Mouse (Mus musculus): ENCODE results near the gene Gpr88. TPM values are rescaled to one million over a fixed set of nuclear protein-coding genes. Genes with fewer than 3 reads are reported as not detected.

Gene Gpr88
- polyA plus RNA-seq, 1 experiment from 2014 or later, result 1.6 TPM

DNA sequence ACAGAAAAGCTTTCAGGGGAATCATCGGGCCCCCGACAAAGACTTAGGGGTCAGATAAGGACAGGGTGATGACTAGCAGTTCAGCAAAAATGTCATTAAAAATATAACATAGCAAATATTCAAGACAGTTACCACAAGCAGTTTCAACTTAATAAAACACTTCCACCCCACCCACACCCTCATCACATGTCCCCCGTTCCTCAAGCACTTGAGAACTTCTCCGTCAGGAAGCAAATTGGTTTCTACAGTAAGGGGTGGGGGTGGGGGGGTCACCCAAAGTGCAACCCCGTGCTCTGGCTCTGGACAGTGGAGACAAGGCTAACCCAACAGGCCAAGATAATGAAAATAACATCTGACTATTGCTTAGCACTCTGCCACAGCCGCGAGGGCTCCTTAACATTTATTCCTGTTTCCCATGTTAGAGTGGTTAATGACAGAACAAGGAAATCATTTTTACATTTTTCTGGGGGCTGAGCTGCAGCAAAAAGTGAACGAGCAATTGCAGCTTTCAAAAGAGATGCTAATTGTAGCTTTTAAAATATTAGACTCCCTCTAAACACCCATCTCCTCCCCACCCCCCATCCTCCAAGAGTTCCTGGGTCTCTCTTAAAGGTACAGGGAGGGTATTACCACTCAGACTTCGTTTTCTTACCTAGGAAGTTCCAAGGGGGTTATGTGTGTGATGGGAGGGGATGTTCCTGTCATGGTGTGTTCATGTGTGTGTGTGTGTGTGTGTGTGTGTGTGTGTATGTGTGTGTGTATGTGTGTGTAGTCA lies 36.9 kb upstream of the Gpr88 start:
- ATAC-seq (no peak), DNase-seq (ENCODE audit: low spot score) (no peak)
- 74% methylated on average over 9 of the region's 9 CpGs for WGBS
- no peak overlapping the region for H3K9ac ChIP-seq (replicated peaks; ENCODE audit: low read depth)
- no peak overlapping the region for H3K4me2 ChIP-seq (replicated peaks; ENCODE audit: low read depth, low read length)
- H3K9me3 ChIP-seq (ENCODE audit: low read length), result no peaks in the 10 kb centered on the region
- H3K4me1 ChIP-seq (ENCODE audit: insufficient read depth, low read depth, low read length), result no peaks in the 10 kb centered on the region
- no peaks in the 10 kb centered on the region for H3K27me3 ChIP-seq (replicated peaks; ENCODE audit: insufficient read depth, low read length)
- no peak overlapping the region for H3K27ac ChIP-seq (ENCODE audit: low read length)
- no peak overlapping the region for H3K4me3 ChIP-seq (ENCODE audit: low read depth, low read length)
- no peaks in the 10 kb centered on the region for H3K36me3 ChIP-seq (ENCODE audit: insufficient read depth, low read length)
- TF ChIP-seq CTCF (IDR thresholded peaks at IDR 0.05) (no peak), EP300 (IDR thresholded peaks at IDR 0.05) (no peak)

DNA sequence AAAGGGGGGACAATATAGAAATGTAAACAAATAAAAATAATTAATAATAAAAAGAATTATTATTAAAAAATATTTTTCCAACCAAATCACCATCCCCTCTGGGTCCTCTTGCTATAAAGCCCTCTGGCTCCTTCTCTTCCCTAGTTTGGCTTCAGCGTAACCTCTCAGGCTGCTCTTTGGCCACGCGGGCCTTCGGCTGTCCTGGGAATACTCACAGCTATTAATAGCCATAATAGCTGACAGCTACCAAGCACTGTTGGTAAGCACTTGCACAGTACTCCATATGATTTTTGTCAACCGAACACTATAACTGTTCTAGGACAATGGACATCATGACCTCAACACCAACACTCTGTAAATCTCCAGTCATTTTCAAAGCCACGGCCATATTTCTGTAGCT lies 35.5 kb upstream of the Gpr88 start:
- Histone ChIP-seq H3K27ac (ENCODE audit: low read length) (no peak overlapping the region), H3K27me3 (replicated peaks; ENCODE audit: insufficient read depth, low read length) (no peaks in the 10 kb centered on the region), H3K9me3 (ENCODE audit: low read length) (no peaks in the 10 kb centered on the region), H3K4me2 (replicated peaks; ENCODE audit: low read depth, low read length) (no peak overlapping the region), H3K36me3 (ENCODE audit: insufficient read depth, low read length) (no peaks in the 10 kb centered on the region), H3K9ac (replicated peaks; ENCODE audit: low read depth) (no peak overlapping the region), H3K4me1 (ENCODE audit: insufficient read depth, low read depth, low read length) (no peaks in the 10 kb centered on the region), H3K4me3 (ENCODE audit: low read depth, low read length) (no peak overlapping the region)
- no peak for TF ChIP-seq EP300 (IDR thresholded peaks at IDR 0.05)
- TF ChIP-seq CTCF (IDR thresholded peaks at IDR 0.05), result no peak
- 71% methylated on average over 6 of the region's 6 CpGs for WGBS
- no peak; the same call in 1 of the 2 replicates for ATAC-seq
- DNase-seq (ENCODE audit: low spot score), result peak; percentile 39

DNA sequence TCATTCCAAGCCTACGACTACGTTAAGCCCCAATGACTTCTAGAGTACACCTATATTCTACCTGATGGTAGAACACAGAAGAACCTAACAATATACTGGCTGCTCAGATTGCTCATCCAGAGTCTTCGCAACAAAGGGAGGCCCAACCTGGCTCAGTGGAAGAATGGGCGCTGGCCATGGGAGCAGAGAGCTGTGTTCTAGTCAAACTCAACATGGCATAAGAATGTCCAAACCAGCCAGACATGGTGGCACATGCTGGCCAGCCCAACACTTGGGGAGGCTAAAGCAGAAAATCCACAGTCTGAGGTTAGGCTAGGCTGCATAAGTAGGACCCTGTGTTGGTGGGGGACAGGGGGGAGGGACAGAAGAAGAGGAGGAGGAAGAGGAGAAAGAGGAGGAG lies 31.4 kb upstream of the Gpr88 start:
- 92% methylated on average over 4 of the region's 4 CpGs for WGBS
- Histone ChIP-seq H3K4me2 (replicated peaks; ENCODE audit: low read depth, low read length) (no peak overlapping the region), H3K27me3 (replicated peaks; ENCODE audit: insufficient read depth, low read length) (no peaks in the 10 kb centered on the region), H3K27ac (ENCODE audit: low read length) (no peak overlapping the region), H3K36me3 (ENCODE audit: insufficient read depth, low read length) (no peaks in the 10 kb centered on the region), H3K4me3 (ENCODE audit: low read depth, low read length) (no peak overlapping the region), H3K4me1 (ENCODE audit: insufficient read depth, low read depth, low read length) (no peaks in the 10 kb centered on the region), H3K9me3 (ENCODE audit: low read length) (no peaks in the 10 kb centered on the region), H3K9ac (replicated peaks; ENCODE audit: low read depth) (no peak overlapping the region)
- TF ChIP-seq EP300 (IDR thresholded peaks at IDR 0.05), result no peak
- DNase-seq (ENCODE audit: low spot score) (no peak), ATAC-seq (no peak)

DNA sequence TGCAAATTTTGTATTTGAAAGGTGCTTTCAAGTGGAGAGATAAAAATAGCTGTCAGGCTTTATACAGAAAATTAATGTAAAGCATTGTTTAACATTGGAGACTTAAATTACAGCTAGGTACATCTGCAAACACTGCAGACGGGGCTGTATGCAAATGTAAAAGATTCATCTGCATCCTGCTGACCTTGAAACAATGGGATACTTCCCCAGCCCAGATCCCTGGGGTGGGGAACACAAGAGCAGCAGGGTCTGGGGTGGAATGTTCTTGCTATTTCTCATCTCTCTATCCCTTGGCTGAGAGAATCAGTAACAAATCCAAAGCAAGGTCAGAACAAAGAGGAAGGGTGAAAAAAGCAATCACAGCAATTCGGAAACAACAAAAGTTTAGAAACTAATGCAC lies 30.7 kb upstream of the Gpr88 start:
- H3K36me3 ChIP-seq (ENCODE audit: insufficient read depth, low read length), result no peaks in the 10 kb centered on the region
- no peaks in the 10 kb centered on the region for H3K4me1 ChIP-seq (ENCODE audit: insufficient read depth, low read depth, low read length)
- H3K4me2 ChIP-seq (replicated peaks; ENCODE audit: low read depth, low read length), result no peak overlapping the region
- DNase-seq (ENCODE audit: low spot score), result no peak
- no peak overlapping the region for H3K27ac ChIP-seq (ENCODE audit: low read length)
- no peaks in the 10 kb centered on the region for H3K9me3 ChIP-seq (ENCODE audit: low read length)
- no peak overlapping the region for H3K9ac ChIP-seq (replicated peaks; ENCODE audit: low read depth)
- ATAC-seq, result no peak
- no peak overlapping the region for H3K4me3 ChIP-seq (ENCODE audit: low read depth, low read length)
- no peak for TF ChIP-seq EP300 (IDR thresholded peaks at IDR 0.05)
- TF ChIP-seq CTCF (IDR thresholded peaks at IDR 0.05), result no peak
- H3K27me3 ChIP-seq (replicated peaks; ENCODE audit: insufficient read depth, low read length), result no peaks in the 10 kb centered on the region
- 67% methylated on average over 2 of the region's 2 CpGs for WGBS

DNA sequence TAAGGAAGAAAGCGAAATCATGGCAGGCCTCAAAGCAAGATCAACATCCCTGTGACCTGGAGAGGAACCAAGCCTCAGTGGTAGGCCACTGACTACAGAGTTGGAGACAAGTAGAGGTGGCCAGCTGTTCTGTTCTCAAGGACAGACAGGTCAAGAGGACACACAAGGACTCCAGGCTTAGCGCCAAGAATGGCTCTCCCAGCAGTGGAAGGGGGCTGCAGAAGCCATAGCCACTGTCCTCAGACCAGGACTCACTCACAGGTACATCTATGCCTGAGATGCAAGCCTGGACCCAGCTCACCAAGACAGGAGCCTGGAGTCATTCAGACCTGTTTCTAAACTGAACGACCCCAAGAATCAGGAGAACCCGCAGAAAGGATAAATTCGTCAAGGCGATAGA lies 28.4 kb upstream of the Gpr88 start:
- no peaks in the 10 kb centered on the region for H3K27me3 ChIP-seq (replicated peaks; ENCODE audit: insufficient read depth, low read length)
- DNase-seq (ENCODE audit: low spot score), result no peak
- H3K9me3 ChIP-seq (ENCODE audit: low read length), result no peaks in the 10 kb centered on the region
- no peak overlapping the region for H3K27ac ChIP-seq (ENCODE audit: low read length)
- H3K4me1 ChIP-seq (ENCODE audit: insufficient read depth, low read depth, low read length), result no peaks in the 10 kb centered on the region
- TF ChIP-seq EP300 (IDR thresholded peaks at IDR 0.05) (no peak), CTCF (IDR thresholded peaks at IDR 0.05) (no peak)
- no peaks in the 10 kb centered on the region for H3K36me3 ChIP-seq (ENCODE audit: insufficient read depth, low read length)
- WGBS, result 88% methylated on average over 6 of the region's 6 CpGs
- H3K4me3 ChIP-seq (ENCODE audit: low read depth, low read length), result no peak overlapping the region
- H3K4me2 ChIP-seq (replicated peaks; ENCODE audit: low read depth, low read length), result no peak overlapping the region
- ATAC-seq, result no peak
- no peak overlapping the region for H3K9ac ChIP-seq (replicated peaks; ENCODE audit: low read depth)

DNA sequence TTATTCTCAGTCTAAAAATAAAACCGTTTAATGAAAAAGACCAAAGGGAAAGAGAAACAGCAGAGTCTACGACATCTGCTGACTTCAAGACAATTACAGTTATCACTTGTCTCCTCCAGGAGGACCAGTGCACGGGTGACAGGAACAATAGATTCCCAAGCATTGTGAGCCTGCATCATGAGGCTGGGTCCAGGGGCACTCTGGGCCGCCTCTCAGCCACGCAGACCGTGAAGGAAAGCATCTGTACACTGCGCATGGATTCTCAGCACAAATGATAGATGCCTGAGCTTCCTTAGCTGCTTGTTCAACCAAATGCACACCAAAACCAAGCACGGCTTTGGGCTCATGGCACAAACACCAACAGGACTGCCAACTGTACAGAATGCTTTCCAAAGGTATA lies 23.8 kb upstream of the Gpr88 start:
- H3K27me3 ChIP-seq (replicated peaks; ENCODE audit: insufficient read depth, low read length), result no peaks in the 10 kb centered on the region
- no peaks in the 10 kb centered on the region for H3K36me3 ChIP-seq (ENCODE audit: insufficient read depth, low read length)
- no peak overlapping the region for H3K9ac ChIP-seq (replicated peaks; ENCODE audit: low read depth)
- H3K4me2 ChIP-seq (replicated peaks; ENCODE audit: low read depth, low read length), result no peak overlapping the region
- no peaks in the 10 kb centered on the region; the same call in 1 of the 2 replicates for H3K4me1 ChIP-seq (ENCODE audit: insufficient read depth, low read depth, low read length)
- no peak for DNase-seq (ENCODE audit: low spot score)
- no peak for ATAC-seq
- TF ChIP-seq CTCF (IDR thresholded peaks at IDR 0.05) (no peak), EP300 (IDR thresholded peaks at IDR 0.05) (no peak)
- no peaks in the 10 kb centered on the region for H3K9me3 ChIP-seq (ENCODE audit: low read length)
- no peak overlapping the region for H3K4me3 ChIP-seq (ENCODE audit: low read depth, low read length)
- WGBS, result 84% methylated on average over 8 of the region's 8 CpGs
- H3K27ac ChIP-seq (ENCODE audit: low read length), result no peak overlapping the region
